Mouse (Mus musculus): ENCODE results near the gene Nckipsd. TPM values are rescaled to one million over a fixed set of nuclear protein-coding genes. Genes with fewer than 3 reads are reported as not detected.

Nckipsd gene
- total and polyA plus RNA-seq, 2 experiments from 2014 or later, result 24.5 to 27.6 TPM

GRCm38 (mm10) chr9:108809188-108809587 lies 1.0 kb downstream of the Nckipsd start:
- TF ChIP-seq CTCF (IDR thresholded peaks at IDR 0.05; ENCODE audit: low read depth), result no peak
- Histone ChIP-seq H3K27ac (ENCODE audit: low read depth, low read length) (no peak overlapping the region), H3K27me3 (ENCODE audit: insufficient read depth, low read length) (no peaks in the 10 kb centered on the region), H3K9ac (peak overlapping the region; percentile 83), H3K9me3 (ENCODE audit: low read length) (no peaks in the 10 kb centered on the region), H3K4me3 (ENCODE audit: low read depth, low read length) (peak overlapping the region; percentile 82), H3K36me3 (ENCODE audit: insufficient read depth) (peaks cover 64% of the 10 kb centered on the region), H3K4me1 (ENCODE audit: insufficient read depth) (0 out of 2 replicates have a peak, but pooled peaks cover 4% of the 10 kb centered on the region), H3K4me2 (ENCODE audit: low read depth) (peak overlapping the region; percentile 86)
- no peak for DNase-seq
- WGBS, result 59% methylated on average over 5 of the region's 5 CpGs
- no peak for ATAC-seq

- Histone ChIP-seq H3K9ac (no peak overlapping the region), H3K4me3 (ENCODE audit: low read depth, low read length) (no peak overlapping the region), H3K4me2 (ENCODE audit: low read depth) (no peak overlapping the region), H3K27ac (ENCODE audit: low read depth, low read length) (no peak overlapping the region), H3K9me3 (ENCODE audit: low read length) (no peaks in the 10 kb centered on the region), H3K27me3 (ENCODE audit: insufficient read depth, low read length) (no peaks in the 10 kb centered on the region), H3K36me3 (ENCODE audit: insufficient read depth) (peaks cover 64% of the 10 kb centered on the region), H3K4me1 (ENCODE audit: insufficient read depth) (0 out of 2 replicates have a peak, but pooled peaks cover 4% of the 10 kb centered on the region)
- TF ChIP-seq CTCF (IDR thresholded peaks at IDR 0.05; ENCODE audit: low read depth), result no peak
- WGBS, result 87% methylated on average over 6 of the region's 6 CpGs
- no peak for ATAC-seq
- no peak for DNase-seq
Observed at GRCm38 (mm10) chr9:108809723-108810122, 1.6 kb downstream of the Nckipsd start.

- Histone ChIP-seq H3K9me3 (ENCODE audit: low read length) (no peaks in the 10 kb centered on the region), H3K4me2 (ENCODE audit: low read depth) (no peak overlapping the region), H3K27ac (ENCODE audit: low read depth, low read length) (no peak overlapping the region), H3K9ac (no peak overlapping the region), H3K4me1 (ENCODE audit: insufficient read depth) (0 out of 2 replicates have a peak, but pooled peaks cover 4% of the 10 kb centered on the region), H3K4me3 (ENCODE audit: low read depth, low read length) (no peak overlapping the region), H3K27me3 (ENCODE audit: insufficient read depth, low read length) (no peaks in the 10 kb centered on the region), H3K36me3 (ENCODE audit: insufficient read depth) (peaks cover 64% of the 10 kb centered on the region)
- no peak for TF ChIP-seq CTCF (IDR thresholded peaks at IDR 0.05; ENCODE audit: low read depth)
- WGBS, result 79% methylated on average over 5 of the region's 5 CpGs
- DNase-seq (no peak), ATAC-seq (no peak)
Observed at GRCm38 (mm10) chr9:108810516-108810915, 2.3 kb downstream of the Nckipsd start.

GRCm38 (mm10) chr9:108815557-108815956 lies 7.4 kb downstream of the Nckipsd start:
- no peak overlapping the region for H3K4me3 ChIP-seq (ENCODE audit: low read depth, low read length)
- H3K4me1 ChIP-seq (ENCODE audit: insufficient read depth), result no peaks in the 10 kb centered on the region
- 95% methylated on average over 7 of the region's 7 CpGs for WGBS
- ATAC-seq, result no peak
- peaks cover 78% of the 10 kb centered on the region for H3K36me3 ChIP-seq (ENCODE audit: insufficient read depth)
- no peaks in the 10 kb centered on the region for H3K27me3 ChIP-seq (ENCODE audit: insufficient read depth, low read length)
- H3K9ac ChIP-seq, result no peak overlapping the region
- no peaks in the 10 kb centered on the region for H3K9me3 ChIP-seq (ENCODE audit: low read length)
- no peak for DNase-seq
- H3K27ac ChIP-seq (ENCODE audit: low read depth, low read length), result no peak overlapping the region
- TF ChIP-seq CTCF (IDR thresholded peaks at IDR 0.05; ENCODE audit: low read depth), result no peak
- H3K4me2 ChIP-seq (ENCODE audit: low read depth), result no peak overlapping the region

- 53% methylated on average over 3 of the region's 3 CpGs for WGBS
- ATAC-seq, result peak; percentile 68
Observed at GRCm38 (mm10) chr9:108819495-108819894, 11.3 kb downstream of the Nckipsd start.

GRCm38 (mm10) chr9:108820077-108820476 lies 11.9 kb downstream of the Nckipsd start:
- no peak for TF ChIP-seq CTCF (IDR thresholded peaks at IDR 0.05; ENCODE audit: low read depth)
- WGBS, result 69% methylated on average over 5 of the region's 5 CpGs
- Histone ChIP-seq H3K4me3 (ENCODE audit: low read depth, low read length) (no peak overlapping the region), H3K36me3 (ENCODE audit: insufficient read depth) (peaks cover 37% of the 10 kb centered on the region), H3K27ac (ENCODE audit: low read depth, low read length) (no peak overlapping the region), H3K9me3 (ENCODE audit: low read length) (no peaks in the 10 kb centered on the region), H3K27me3 (ENCODE audit: insufficient read depth, low read length) (no peaks in the 10 kb centered on the region), H3K4me2 (ENCODE audit: low read depth) (no peak overlapping the region), H3K9ac (no peak overlapping the region), H3K4me1 (ENCODE audit: insufficient read depth) (no peaks in the 10 kb centered on the region)
- DNase-seq (no peak), ATAC-seq (no peak)

More at GRCm38 (mm10) chr9:108819495-108819894, 11.3 kb downstream of the Nckipsd start:
- Histone ChIP-seq H3K27me3 (ENCODE audit: insufficient read depth, low read length) (no peaks in the 10 kb centered on the region), H3K27ac (ENCODE audit: low read depth, low read length) (no peak overlapping the region), H3K4me1 (ENCODE audit: insufficient read depth) (no peaks in the 10 kb centered on the region), H3K4me2 (ENCODE audit: low read depth) (no peak overlapping the region), H3K9ac (no peak overlapping the region), H3K36me3 (ENCODE audit: insufficient read depth) (peaks cover 43% of the 10 kb centered on the region), H3K9me3 (ENCODE audit: low read length) (no peaks in the 10 kb centered on the region), H3K4me3 (ENCODE audit: low read depth, low read length) (no peak overlapping the region)
- TF ChIP-seq CTCF (IDR thresholded peaks at IDR 0.05; ENCODE audit: low read depth), result peak; percentile 78
- peak; percentile 63 for DNase-seq

- Histone ChIP-seq H3K27me3 (ENCODE audit: insufficient read depth, low read length) (no peaks in the 10 kb centered on the region), H3K9me3 (ENCODE audit: low read length) (no peaks in the 10 kb centered on the region), H3K4me1 (ENCODE audit: insufficient read depth) (peaks cover 5% of the 10 kb centered on the region; the same call in 1 of the 2 replicates), H3K4me3 (ENCODE audit: low read depth, low read length) (peak overlapping the region; percentile 80), H3K36me3 (ENCODE audit: insufficient read depth) (peaks cover 18% of the 10 kb centered on the region), H3K4me2 (ENCODE audit: low read depth) (peak overlapping the region; percentile 88), H3K27ac (ENCODE audit: low read depth, low read length) (peak overlapping the region; percentile 46; the same call in 1 of the 2 replicates), H3K9ac (peak overlapping the region; percentile 54)
- 5% methylated on average over 25 of the region's 25 CpGs for WGBS
- TF ChIP-seq CTCF (IDR thresholded peaks at IDR 0.05; ENCODE audit: low read depth), result peak; percentile 33
- DNase-seq (no peak), ATAC-seq (no peak; the same call in 1 of the 2 replicates)
Observed at GRCm38 (mm10) chr9:108824144-108824685, 16.0 kb downstream of the Nckipsd start.
